ENCODE assay signal across 8 mouse cellular contexts in genomic region chr19:4811909-4812242, GRCm38 (mm10). TPM values are rescaled to one million over a fixed set of nuclear protein-coding genes. Genes with fewer than 3 reads are reported as not detected.
A peak's percentile ranks its signal among the peaks of the same experiment; 100 is the strongest.
DNase-seq lines count a peak whose midpoint lies in the region; ATAC-seq lines count a peak whose summit lies in the region.

No protein-coding gene starts in this region.

- H3K4me2 ChIP-seq in kidney, embryonic 16.5 days (replicated peaks; ENCODE audit: low read depth, low read length) = peak overlapping the region; percentile 94
- peak overlapping the region; percentile 67 for H3K4me2 ChIP-seq in hindbrain, embryonic 16.5 days (ENCODE audit: low read length)
- peak overlapping the region; percentile 51 for H3K4me2 ChIP-seq in midbrain, embryonic 16.5 days (ENCODE audit: low read length)

- no peak for DNase-seq in kidney, adult 9 months
- no peak for DNase-seq in embryonic facial prominence, embryonic 10.5 days (ENCODE audit: low spot score)
- no peak for DNase-seq in layer of hippocampus, adult 9-10 months (ENCODE audit: low spot score)
- no peak for DNase-seq in spleen, adult 18-20 months
- no peak for DNase-seq in right cerebral cortex, postnatal 4 days

- 4% methylated on average over 12 of the region's 12 CpGs for WGBS in kidney, embryonic 16.5 days
- 7% methylated on average over 12 of the region's 12 CpGs for whole genome bisulfite sequencing in embryonic facial prominence, embryonic 10.5 days
- 4% methylated on average over 12 of the region's 12 CpGs for WGBS in hindbrain, embryonic 16.5 days
- WGBS in midbrain, embryonic 16.5 days = 5% methylated on average over 12 of the region's 12 CpGs

- peak overlapping the region; percentile 97 for H3K9ac ChIP-seq in kidney, embryonic 16.5 days (replicated peaks; ENCODE audit: low read length)
- H3K9ac ChIP-seq in hindbrain, embryonic 16.5 days (ENCODE audit: low read depth, low read length) = peak overlapping the region; percentile 71
- H3K9ac ChIP-seq in midbrain, embryonic 16.5 days (ENCODE audit: low read depth, low read length) = peak overlapping the region; percentile 74

- peak overlapping the region; percentile 97 for H3K27ac ChIP-seq in kidney, embryonic 16.5 days (ENCODE audit: low read length)
- H3K27ac ChIP-seq in embryonic facial prominence, embryonic 10.5 days (replicated peaks) = peak overlapping the region; percentile 90
- H3K27ac ChIP-seq in hindbrain, embryonic 16.5 days (ENCODE audit: low read depth, low read length) = peak overlapping the region; percentile 97
- peak overlapping the region; percentile 84 for H3K27ac ChIP-seq in midbrain, embryonic 16.5 days (ENCODE audit: low read length)

- H3K36me3 ChIP-seq in kidney, embryonic 16.5 days (ENCODE audit: insufficient read depth, low read length) = no peaks in the 10 kb centered on the region
- peaks cover 12% of the 10 kb centered on the region for H3K36me3 ChIP-seq in embryonic facial prominence, embryonic 10.5 days (replicated peaks)
- H3K36me3 ChIP-seq in hindbrain, embryonic 16.5 days (ENCODE audit: control insufficient read depth, insufficient read depth, low read length) = no peaks in the 10 kb centered on the region
- H3K36me3 ChIP-seq in midbrain, embryonic 16.5 days (ENCODE audit: control insufficient read depth, insufficient read depth, low read length) = no peaks in the 10 kb centered on the region

- H3K9me3 ChIP-seq in kidney, embryonic 16.5 days (ENCODE audit: low read length) = no peaks in the 10 kb centered on the region; the same call in 1 of the 2 replicates
- H3K9me3 ChIP-seq in embryonic facial prominence, embryonic 10.5 days = peaks cover 3% of the 10 kb centered on the region; the same call in 1 of the 2 replicates
- H3K9me3 ChIP-seq in hindbrain, embryonic 16.5 days (ENCODE audit: control insufficient read depth, low read length) = no peaks in the 10 kb centered on the region; the same call in 1 of the 2 replicates
- no peaks in the 10 kb centered on the region for H3K9me3 ChIP-seq in midbrain, embryonic 16.5 days (replicated peaks; ENCODE audit: control insufficient read depth, low read length, poor library complexity, severe bottlenecking)

- peak overlapping the region; percentile 73 for H3K4me3 ChIP-seq in kidney, embryonic 16.5 days (ENCODE audit: low read length)
- peak overlapping the region; percentile 88 for H3K4me3 ChIP-seq in embryonic facial prominence, embryonic 10.5 days
- H3K4me3 ChIP-seq in hindbrain, embryonic 16.5 days (ENCODE audit: low read length) = peak overlapping the region; percentile 93
- peak overlapping the region; percentile 53 for H3K4me3 ChIP-seq in midbrain, embryonic 16.5 days (ENCODE audit: low read depth, low read length)

- no peaks in the 10 kb centered on the region for H3K27me3 ChIP-seq in kidney, embryonic 16.5 days (ENCODE audit: insufficient read depth, low read length)
- no peaks in the 10 kb centered on the region for H3K27me3 ChIP-seq in embryonic facial prominence, embryonic 10.5 days (replicated peaks; ENCODE audit: low read depth, poor library complexity, severe bottlenecking)
- no peaks in the 10 kb centered on the region for H3K27me3 ChIP-seq in hindbrain, embryonic 16.5 days (replicated peaks; ENCODE audit: control insufficient read depth, insufficient read depth, low read length)
- no peaks in the 10 kb centered on the region for H3K27me3 ChIP-seq in midbrain, embryonic 16.5 days (ENCODE audit: control insufficient read depth, insufficient read depth, low read depth, low read length)

- ATAC-seq in kidney, embryonic 16.5 days (ENCODE audit: low FRiP score, low TSS enrichment) = peak; percentile 58; the same call in 1 of the 2 replicates
- peak; percentile 48 for ATAC-seq in hindbrain, embryonic 16.5 days
- no peak for ATAC-seq in midbrain, embryonic 16.5 days

- H3K4me1 ChIP-seq in kidney, embryonic 16.5 days (ENCODE audit: insufficient read depth, low read length) = peaks cover 22% of the 10 kb centered on the region
- peaks cover 31% of the 10 kb centered on the region for H3K4me1 ChIP-seq in embryonic facial prominence, embryonic 10.5 days
- H3K4me1 ChIP-seq in hindbrain, embryonic 16.5 days (ENCODE audit: control insufficient read depth, insufficient read depth, low read depth, low read length) = peaks cover 17% of the 10 kb centered on the region
- H3K4me1 ChIP-seq in midbrain, embryonic 16.5 days (ENCODE audit: control insufficient read depth, insufficient read depth, low read length) = peaks cover 22% of the 10 kb centered on the region

RNA-seq across cellular contexts. Expression of gene Rbm14, which starts 0.4 kb away (rescaled TPM):
- polyA plus RNA-seq in kidney, embryonic 16.5 days (2015; fragmentation: Nextera tagmentation; extraction: Ambion mirVana) = 104 and 108 TPM in 2 replicates
- 134 and 140 TPM in 2 replicates for polyA plus RNA-seq in embryonic facial prominence, embryonic 10.5 days (2016; fragmentation: Nextera tagmentation; extraction: Ambion mirVana)
- 59.5 and 65.0 TPM in 2 replicates for polyA plus RNA-seq in hindbrain, embryonic 16.5 days (2015; fragmentation: Nextera tagmentation; extraction: Ambion mirVana)
- polyA plus RNA-seq in midbrain, embryonic 16.5 days (2015; fragmentation: Nextera tagmentation; extraction: Ambion mirVana) = 60.3 and 67.8 TPM in 2 replicates

RNA-seq across cellular contexts. Expression of gene Gm21992, which starts 0.5 kb away (rescaled TPM):
- 30.4 and 41.6 TPM in 2 replicates for polyA plus RNA-seq in kidney, embryonic 16.5 days (2015; fragmentation: Nextera tagmentation; extraction: Ambion mirVana)
- 38.8 and 41.8 TPM in 2 replicates for polyA plus RNA-seq in embryonic facial prominence, embryonic 10.5 days (2016; fragmentation: Nextera tagmentation; extraction: Ambion mirVana)
- 21.3 and 24.2 TPM in 2 replicates for polyA plus RNA-seq in hindbrain, embryonic 16.5 days (2015; fragmentation: Nextera tagmentation; extraction: Ambion mirVana)
- polyA plus RNA-seq in midbrain, embryonic 16.5 days (2015; fragmentation: Nextera tagmentation; extraction: Ambion mirVana) = 19.0 and 21.2 TPM in 2 replicates

RNA-seq across cellular contexts. Expression of gene Rbm4, which starts 18.2 kb away (rescaled TPM):
- polyA plus RNA-seq in kidney, embryonic 16.5 days (2015; fragmentation: Nextera tagmentation; extraction: Ambion mirVana) = 66.0 and 82.7 TPM in 2 replicates
- polyA plus RNA-seq in embryonic facial prominence, embryonic 10.5 days (2016; fragmentation: Nextera tagmentation; extraction: Ambion mirVana) = 92.1 and 99.5 TPM in 2 replicates
- 67.2 and 73.6 TPM in 2 replicates for polyA plus RNA-seq in hindbrain, embryonic 16.5 days (2015; fragmentation: Nextera tagmentation; extraction: Ambion mirVana)
- polyA plus RNA-seq in midbrain, embryonic 16.5 days (2015; fragmentation: Nextera tagmentation; extraction: Ambion mirVana) = 78.8 and 87.2 TPM in 2 replicates

RNA-seq across cellular contexts. Expression of gene Ccs, which starts 27.3 kb away (rescaled TPM):
- polyA plus RNA-seq in kidney, embryonic 16.5 days (2015; fragmentation: Nextera tagmentation; extraction: Ambion mirVana) = 73.0 and 82.1 TPM in 2 replicates
- polyA plus RNA-seq in embryonic facial prominence, embryonic 10.5 days (2016; fragmentation: Nextera tagmentation; extraction: Ambion mirVana) = 52.1 and 52.8 TPM in 2 replicates
- polyA plus RNA-seq in hindbrain, embryonic 16.5 days (2015; fragmentation: Nextera tagmentation; extraction: Ambion mirVana) = 38.4 and 43.0 TPM in 2 replicates
- 33.3 and 42.5 TPM in 2 replicates for polyA plus RNA-seq in midbrain, embryonic 16.5 days (2015; fragmentation: Nextera tagmentation; extraction: Ambion mirVana)

RNA-seq across cellular contexts. Expression of gene Ccdc87, which starts 27.3 kb away (rescaled TPM):
- polyA plus RNA-seq in kidney, embryonic 16.5 days (2015; fragmentation: Nextera tagmentation; extraction: Ambion mirVana) = not detected in 2 replicates
- polyA plus RNA-seq in embryonic facial prominence, embryonic 10.5 days (2016; fragmentation: Nextera tagmentation; extraction: Ambion mirVana) = 0.06 and 0.11 TPM in 2 replicates
- 0.57 and 0.74 TPM in 2 replicates for polyA plus RNA-seq in hindbrain, embryonic 16.5 days (2015; fragmentation: Nextera tagmentation; extraction: Ambion mirVana)
- 0.77 and 0.99 TPM in 2 replicates for polyA plus RNA-seq in midbrain, embryonic 16.5 days (2015; fragmentation: Nextera tagmentation; extraction: Ambion mirVana)
